Mouse (Mus musculus): ENCODE measurements around the gene Frzb. TPM values are rescaled to one million over a fixed set of nuclear protein-coding genes. Genes with fewer than 3 reads are reported as not detected.

Frzb gene
- polyA plus RNA-seq, 1 experiment from 2014 or later, result 49.5 TPM

DNA sequence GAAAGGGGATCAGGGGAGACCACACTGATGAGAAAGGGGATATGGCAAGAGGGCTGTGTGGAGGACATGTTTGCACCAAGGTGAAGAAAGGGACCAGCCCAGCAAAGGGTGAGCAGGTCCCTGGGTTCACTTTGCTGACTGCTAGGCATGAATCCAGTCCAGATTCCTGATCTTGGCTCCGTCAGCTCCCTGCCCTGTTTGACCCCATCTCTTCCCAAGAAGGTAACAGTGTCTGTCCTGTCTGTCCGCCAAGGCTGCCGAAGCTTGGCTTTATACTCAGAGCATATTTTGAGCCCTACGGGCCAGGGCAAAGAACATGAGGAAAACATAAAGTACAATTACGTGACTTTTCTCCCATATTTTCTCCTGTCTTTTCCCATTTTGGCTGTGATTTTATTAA is 67.6 kb downstream of the Frzb start:
- H3K9ac ChIP-seq, result no peak overlapping the region
- H3K27ac ChIP-seq, result no peak overlapping the region
- no peaks in the 10 kb centered on the region for H3K36me3 ChIP-seq
- H3K4me2 ChIP-seq, result no peak overlapping the region
- 80% methylated on average over 5 of the region's 5 CpGs for WGBS
- H3K4me1 ChIP-seq, result no peaks in the 10 kb centered on the region
- H3K9me3 ChIP-seq, result no peaks in the 10 kb centered on the region; the same call in 1 of the 2 replicates
- no peak overlapping the region for H3K4me3 ChIP-seq
- no peaks in the 10 kb centered on the region for H3K27me3 ChIP-seq
- ATAC-seq (ENCODE audit: insufficient number of reproducible peaks, insufficient read depth, low FRiP score, low TSS enrichment, low read depth), result no peak

DNA sequence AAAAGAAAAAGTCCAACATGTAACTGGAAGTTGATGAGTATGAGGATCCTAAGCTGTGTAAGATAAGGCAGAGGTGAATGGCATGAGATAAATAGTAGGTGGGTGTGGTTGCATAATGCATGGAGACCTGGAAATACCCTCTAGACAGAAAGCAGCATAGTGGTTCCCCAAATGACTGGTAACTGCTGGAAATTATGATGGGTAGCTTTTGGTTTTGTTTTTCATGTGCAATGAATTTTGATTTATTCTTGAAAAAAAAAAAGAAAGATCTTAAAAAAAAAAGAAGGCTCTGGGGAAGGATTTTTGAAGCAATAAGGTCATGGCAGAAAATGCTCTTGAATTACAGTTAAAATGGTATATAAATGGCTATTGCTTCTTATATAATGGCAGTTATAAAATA is 72.5 kb downstream of the Frzb start:
- no peaks in the 10 kb centered on the region; the same call in 1 of the 2 replicates for H3K9me3 ChIP-seq
- H3K4me3 ChIP-seq, result no peak overlapping the region
- no peak overlapping the region for H3K27ac ChIP-seq
- no peaks in the 10 kb centered on the region for H3K27me3 ChIP-seq
- ATAC-seq (ENCODE audit: insufficient number of reproducible peaks, insufficient read depth, low FRiP score, low TSS enrichment, low read depth), result no peak
- H3K4me2 ChIP-seq, result no peak overlapping the region
- H3K4me1 ChIP-seq, result no peaks in the 10 kb centered on the region
- no peak overlapping the region for H3K9ac ChIP-seq
- H3K36me3 ChIP-seq, result no peaks in the 10 kb centered on the region

DNA sequence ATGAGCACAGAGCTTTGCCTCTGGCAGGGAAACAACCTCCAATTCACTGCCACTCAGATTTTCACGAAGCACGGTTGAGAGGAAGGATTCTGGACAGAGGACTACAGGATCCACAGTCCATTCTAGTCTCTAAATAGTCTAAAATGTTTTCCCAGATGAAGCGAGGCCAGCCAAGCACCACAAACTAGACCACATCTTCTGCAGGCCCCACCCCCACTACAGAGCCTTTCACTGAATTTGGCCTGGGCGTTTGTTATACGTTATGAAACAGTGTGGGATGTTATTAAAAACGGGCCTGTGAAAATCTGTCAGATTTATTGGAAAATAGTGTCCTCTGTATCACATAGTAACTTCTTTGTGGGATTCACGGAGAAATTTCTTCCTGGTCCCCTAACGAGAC is 76.0 kb downstream of the Frzb start:
- H3K27ac ChIP-seq, result no peak overlapping the region
- no peaks in the 10 kb centered on the region for H3K36me3 ChIP-seq
- H3K4me2 ChIP-seq, result no peak overlapping the region
- no peaks in the 10 kb centered on the region for H3K9me3 ChIP-seq
- ATAC-seq (ENCODE audit: insufficient number of reproducible peaks, insufficient read depth, low FRiP score, low TSS enrichment, low read depth), result no peak
- 65% methylated on average over 8 of the region's 8 CpGs for WGBS
- no peaks in the 10 kb centered on the region for H3K4me1 ChIP-seq
- H3K4me3 ChIP-seq, result no peak overlapping the region
- H3K9ac ChIP-seq, result no peak overlapping the region
- H3K27me3 ChIP-seq, result no peaks in the 10 kb centered on the region

Other genes starting within 250 kb of the Frzb start
- gene Prdx6b, start 155.2 kb downstream of the Frzb start, polyA plus RNA-seq (2015; fragmentation: Nextera tagmentation; extraction: Ambion mirVana), result not detected in 2 replicates
- gene Dnajc10, start 132.2 kb downstream of the Frzb start, polyA plus RNA-seq (2015; fragmentation: Nextera tagmentation; extraction: Ambion mirVana), result 83.1 and 86.6 TPM in 2 replicates
- 59.8 and 70.1 TPM in 2 replicates for gene Nckap1, start 133.8 kb upstream of the Frzb start, polyA plus RNA-seq (2015; fragmentation: Nextera tagmentation; extraction: Ambion mirVana)
- 16.9 and 20.6 TPM in 2 replicates for gene Dusp19, start 169.4 kb upstream of the Frzb start, polyA plus RNA-seq (2015; fragmentation: Nextera tagmentation; extraction: Ambion mirVana)
- gene Nup35, start 169.6 kb upstream of the Frzb start, polyA plus RNA-seq (2015; fragmentation: Nextera tagmentation; extraction: Ambion mirVana), result 50.4 and 51.9 TPM in 2 replicates